Mouse (Mus musculus): ENCODE results near the gene Sncg. TPM values are rescaled to one million over a fixed set of nuclear protein-coding genes. Genes with fewer than 3 reads are reported as not detected.

Gene Sncg
- polyA plus RNA-seq, 1 experiment from 2014 or later, result 2.4 TPM

GRCm38 (mm10) chr14:34355301-34355700 lies 19.3 kb downstream of the Sncg start, which contains the start of gene Fam25c:
Gene Fam25c (minus strand): TSS chr14:34355433.
- H3K27ac ChIP-seq (ENCODE audit: low read depth, low read length), result no peak within 1 kb of the TSS
- H3K4me1 ChIP-seq (ENCODE audit: control insufficient read depth, insufficient read depth, low read length), result peaks cover 3% of the 10 kb centered on the region; the same call in 1 of the 2 replicates
- H3K9ac ChIP-seq (ENCODE audit: low read depth, low read length), result no peak within 1 kb of the TSS
- no peak within 1 kb of the TSS for H3K4me3 ChIP-seq (ENCODE audit: low read depth, low read length)
- H3K9me3 ChIP-seq (replicated peaks; ENCODE audit: control insufficient read depth, low read length), result no peaks in the 10 kb centered on the region
- H3K27me3 ChIP-seq (ENCODE audit: control insufficient read depth, insufficient read depth, low read length), result no peaks in the 10 kb centered on the region
- H3K4me2 ChIP-seq, result no peak within 1 kb of the TSS
- no peaks in the 10 kb centered on the region for H3K36me3 ChIP-seq (ENCODE audit: control insufficient read depth, insufficient read depth, low read length)
- ATAC-seq (replicated peaks; ENCODE audit: insufficient number of reproducible peaks, low FRiP score, low TSS enrichment), result no peak; the same call in 1 of the 2 replicates
- 57% methylated on average over 6 of the region's 6 CpGs for WGBS (ENCODE audit: insufficient replicate concordance)

GRCm38 (mm10) chr14:34354456-34354855 lies 20.1 kb downstream of the Sncg start:
- H3K27ac ChIP-seq (ENCODE audit: low read depth, low read length), result no peak overlapping the region
- no peak overlapping the region for H3K4me3 ChIP-seq (ENCODE audit: low read depth, low read length)
- H3K4me1 ChIP-seq (ENCODE audit: control insufficient read depth, insufficient read depth, low read length), result peaks cover 3% of the 10 kb centered on the region; the same call in 1 of the 2 replicates
- no peak overlapping the region for H3K4me2 ChIP-seq
- H3K9ac ChIP-seq (ENCODE audit: low read depth, low read length), result no peak overlapping the region
- H3K36me3 ChIP-seq (ENCODE audit: control insufficient read depth, insufficient read depth, low read length), result no peaks in the 10 kb centered on the region
- whole genome bisulfite sequencing (ENCODE audit: insufficient replicate concordance), result 78% methylated on average over 4 of the region's 4 CpGs
- no peak for ATAC-seq (replicated peaks; ENCODE audit: insufficient number of reproducible peaks, low FRiP score, low TSS enrichment)
- no peaks in the 10 kb centered on the region for H3K27me3 ChIP-seq (ENCODE audit: control insufficient read depth, insufficient read depth, low read length)
- H3K9me3 ChIP-seq (replicated peaks; ENCODE audit: control insufficient read depth, low read length), result no peaks in the 10 kb centered on the region

- H3K9ac ChIP-seq (ENCODE audit: low read depth, low read length), result no peak overlapping the region
- no peaks in the 10 kb centered on the region for H3K9me3 ChIP-seq (replicated peaks; ENCODE audit: control insufficient read depth, low read length)
- no peak for ATAC-seq (replicated peaks; ENCODE audit: insufficient number of reproducible peaks, low FRiP score, low TSS enrichment)
- peaks cover 3% of the 10 kb centered on the region; the same call in 1 of the 2 replicates for H3K4me1 ChIP-seq (ENCODE audit: control insufficient read depth, insufficient read depth, low read length)
- no peaks in the 10 kb centered on the region for H3K36me3 ChIP-seq (ENCODE audit: control insufficient read depth, insufficient read depth, low read length)
- no peak overlapping the region for H3K4me2 ChIP-seq
- WGBS (ENCODE audit: insufficient replicate concordance), result 83% methylated on average over 3 of the region's 3 CpGs
- H3K4me3 ChIP-seq (ENCODE audit: low read depth, low read length), result no peak overlapping the region
- H3K27ac ChIP-seq (ENCODE audit: low read depth, low read length), result no peak overlapping the region
- no peaks in the 10 kb centered on the region for H3K27me3 ChIP-seq (ENCODE audit: control insufficient read depth, insufficient read depth, low read length)
Measured at GRCm38 (mm10) chr14:34353326-34353725, 21.3 kb downstream of the Sncg start.

GRCm38 (mm10) chr14:34352523-34352922 lies 22.1 kb downstream of the Sncg start:
- Histone ChIP-seq H3K4me1 (ENCODE audit: control insufficient read depth, insufficient read depth, low read length) (peaks cover 3% of the 10 kb centered on the region; the same call in 1 of the 2 replicates), H3K27me3 (ENCODE audit: control insufficient read depth, insufficient read depth, low read length) (no peaks in the 10 kb centered on the region), H3K9ac (ENCODE audit: low read depth, low read length) (no peak overlapping the region), H3K36me3 (ENCODE audit: control insufficient read depth, insufficient read depth, low read length) (no peaks in the 10 kb centered on the region), H3K4me3 (ENCODE audit: low read depth, low read length) (no peak overlapping the region), H3K27ac (ENCODE audit: low read depth, low read length) (no peak overlapping the region), H3K9me3 (replicated peaks; ENCODE audit: control insufficient read depth, low read length) (no peaks in the 10 kb centered on the region), H3K4me2 (no peak overlapping the region)
- ATAC-seq (replicated peaks; ENCODE audit: insufficient number of reproducible peaks, low FRiP score, low TSS enrichment), result no peak
- 65% methylated on average over 6 of the region's 6 CpGs for WGBS (ENCODE audit: insufficient replicate concordance)

- H3K27me3 ChIP-seq (ENCODE audit: control insufficient read depth, insufficient read depth, low read length), result no peaks in the 10 kb centered on the region
- H3K36me3 ChIP-seq (ENCODE audit: control insufficient read depth, insufficient read depth, low read length), result no peaks in the 10 kb centered on the region
- no peak for ATAC-seq (replicated peaks; ENCODE audit: insufficient number of reproducible peaks, low FRiP score, low TSS enrichment)
- 65% methylated on average over 3 of the region's 3 CpGs for WGBS (ENCODE audit: insufficient replicate concordance)
- no peak overlapping the region for H3K4me2 ChIP-seq
- no peaks in the 10 kb centered on the region for H3K9me3 ChIP-seq (replicated peaks; ENCODE audit: control insufficient read depth, low read length)
- H3K27ac ChIP-seq (ENCODE audit: low read depth, low read length), result no peak overlapping the region
- H3K4me1 ChIP-seq (ENCODE audit: control insufficient read depth, insufficient read depth, low read length), result peaks cover 3% of the 10 kb centered on the region; the same call in 1 of the 2 replicates
- H3K9ac ChIP-seq (ENCODE audit: low read depth, low read length), result no peak overlapping the region
- no peak overlapping the region for H3K4me3 ChIP-seq (ENCODE audit: low read depth, low read length)
Measured at GRCm38 (mm10) chr14:34351660-34352059, 22.9 kb downstream of the Sncg start.

GRCm38 (mm10) chr14:34349007-34349406 lies 25.6 kb downstream of the Sncg start:
- ATAC-seq (replicated peaks; ENCODE audit: insufficient number of reproducible peaks, low FRiP score, low TSS enrichment), result no peak
- Histone ChIP-seq H3K4me3 (ENCODE audit: low read depth, low read length) (no peak overlapping the region), H3K4me2 (no peak overlapping the region), H3K9me3 (replicated peaks; ENCODE audit: control insufficient read depth, low read length) (no peaks in the 10 kb centered on the region), H3K27ac (ENCODE audit: low read depth, low read length) (no peak overlapping the region), H3K36me3 (ENCODE audit: control insufficient read depth, insufficient read depth, low read length) (no peaks in the 10 kb centered on the region), H3K9ac (ENCODE audit: low read depth, low read length) (no peak overlapping the region), H3K4me1 (ENCODE audit: control insufficient read depth, insufficient read depth, low read length) (no peaks in the 10 kb centered on the region), H3K27me3 (ENCODE audit: control insufficient read depth, insufficient read depth, low read length) (no peaks in the 10 kb centered on the region)
- 81% methylated on average over 8 of the region's 8 CpGs for WGBS (ENCODE audit: insufficient replicate concordance)

- H3K27ac ChIP-seq (ENCODE audit: low read depth, low read length), result no peak overlapping the region
- no peaks in the 10 kb centered on the region for H3K27me3 ChIP-seq (ENCODE audit: control insufficient read depth, insufficient read depth, low read length)
- no peak for ATAC-seq (replicated peaks; ENCODE audit: insufficient number of reproducible peaks, low FRiP score, low TSS enrichment)
- H3K9me3 ChIP-seq (replicated peaks; ENCODE audit: control insufficient read depth, low read length), result no peaks in the 10 kb centered on the region
- no peak overlapping the region for H3K9ac ChIP-seq (ENCODE audit: low read depth, low read length)
- no peaks in the 10 kb centered on the region for H3K36me3 ChIP-seq (ENCODE audit: control insufficient read depth, insufficient read depth, low read length)
- H3K4me3 ChIP-seq (ENCODE audit: low read depth, low read length), result no peak overlapping the region
- H3K4me2 ChIP-seq, result no peak overlapping the region
- 74% methylated on average over 7 of the region's 7 CpGs for WGBS (ENCODE audit: insufficient replicate concordance)
- H3K4me1 ChIP-seq (ENCODE audit: control insufficient read depth, insufficient read depth, low read length), result no peaks in the 10 kb centered on the region
Measured at GRCm38 (mm10) chr14:34348301-34348700, 26.3 kb downstream of the Sncg start.

GRCm38 (mm10) chr14:34347084-34347483 lies 27.5 kb downstream of the Sncg start:
- no peak overlapping the region for H3K4me2 ChIP-seq
- H3K27me3 ChIP-seq (ENCODE audit: control insufficient read depth, insufficient read depth, low read length), result no peaks in the 10 kb centered on the region
- H3K4me1 ChIP-seq (ENCODE audit: control insufficient read depth, insufficient read depth, low read length), result no peaks in the 10 kb centered on the region
- no peak for ATAC-seq (replicated peaks; ENCODE audit: insufficient number of reproducible peaks, low FRiP score, low TSS enrichment)
- no peak overlapping the region for H3K27ac ChIP-seq (ENCODE audit: low read depth, low read length)
- H3K4me3 ChIP-seq (ENCODE audit: low read depth, low read length), result no peak overlapping the region
- 84% methylated on average over 5 of the region's 5 CpGs for WGBS (ENCODE audit: insufficient replicate concordance)
- no peaks in the 10 kb centered on the region for H3K9me3 ChIP-seq (replicated peaks; ENCODE audit: control insufficient read depth, low read length)
- H3K36me3 ChIP-seq (ENCODE audit: control insufficient read depth, insufficient read depth, low read length), result no peaks in the 10 kb centered on the region
- no peak overlapping the region for H3K9ac ChIP-seq (ENCODE audit: low read depth, low read length)

- no peaks in the 10 kb centered on the region for H3K9me3 ChIP-seq (replicated peaks; ENCODE audit: control insufficient read depth, low read length)
- no peaks in the 10 kb centered on the region for H3K4me1 ChIP-seq (ENCODE audit: control insufficient read depth, insufficient read depth, low read length)
- H3K36me3 ChIP-seq (ENCODE audit: control insufficient read depth, insufficient read depth, low read length), result no peaks in the 10 kb centered on the region
- no peaks in the 10 kb centered on the region for H3K27me3 ChIP-seq (ENCODE audit: control insufficient read depth, insufficient read depth, low read length)
- WGBS (ENCODE audit: insufficient replicate concordance), result 59% methylated on average over 12 of the region's 12 CpGs
- no peak overlapping the region for H3K27ac ChIP-seq (ENCODE audit: low read depth, low read length)
- no peak overlapping the region for H3K4me3 ChIP-seq (ENCODE audit: low read depth, low read length)
- H3K9ac ChIP-seq (ENCODE audit: low read depth, low read length), result no peak overlapping the region
- ATAC-seq (replicated peaks; ENCODE audit: insufficient number of reproducible peaks, low FRiP score, low TSS enrichment), result no peak
- H3K4me2 ChIP-seq, result no peak overlapping the region
Measured at GRCm38 (mm10) chr14:34345771-34346566, 28.6 kb downstream of the Sncg start.

Data from heart, embryonic 11.5 days (tissue).